Mouse (Mus musculus): ENCODE results near the gene Lmod3. TPM values are rescaled to one million over a fixed set of nuclear protein-coding genes. Genes with fewer than 3 reads are reported as not detected.
A peak's percentile ranks its signal among the peaks of the same experiment; 100 is the strongest.

Gene Lmod3
- polyA plus RNA-seq, 1 experiment from 2014 or later: 0.96 TPM

- Histone ChIP-seq H3K27ac (replicated peaks; ENCODE audit: low read depth, low read length) (no peak overlapping the region), H3K4me2 (ENCODE audit: low read depth, severe bottlenecking) (no peak overlapping the region), H3K9me3 (ENCODE audit: control insufficient read depth, low read length) (no peaks in the 10 kb centered on the region), H3K4me1 (ENCODE audit: control insufficient read depth, insufficient read depth, low read length) (0 out of 2 replicates have a peak, but pooled peaks cover 2% of the 10 kb centered on the region), H3K27me3 (ENCODE audit: control insufficient read depth, insufficient read depth, low read length) (no peaks in the 10 kb centered on the region), H3K9ac (ENCODE audit: low read length) (no peak overlapping the region), H3K4me3 (ENCODE audit: low read depth, low read length) (no peak overlapping the region), H3K36me3 (ENCODE audit: control insufficient read depth, insufficient read depth, low read length) (no peaks in the 10 kb centered on the region; the same call in 1 of the 2 replicates)
- ATAC-seq (ENCODE audit: insufficient number of reproducible peaks, low FRiP score, low TSS enrichment, low read depth): no peak
- 96% methylated on average over 1 of the region's 1 CpGs for WGBS
- DNase-seq (ENCODE audit: low spot score): no peak
Measured at GRCm38 (mm10) chr6:97283676-97284075, 31.1 kb upstream of the Lmod3 start.

- 0 out of 2 replicates have a peak, but pooled peaks cover 9% of the 10 kb centered on the region for H3K4me1 ChIP-seq (ENCODE audit: control insufficient read depth, insufficient read depth, low read length)
- ATAC-seq (ENCODE audit: insufficient number of reproducible peaks, low FRiP score, low TSS enrichment, low read depth): no peak
- H3K9me3 ChIP-seq (ENCODE audit: control insufficient read depth, low read length): no peaks in the 10 kb centered on the region
- H3K4me2 ChIP-seq (ENCODE audit: low read depth, severe bottlenecking): no peak overlapping the region
- H3K9ac ChIP-seq (ENCODE audit: low read length): no peak overlapping the region
- 46% methylated on average over 6 of the region's 6 CpGs for WGBS
- no peak overlapping the region for H3K4me3 ChIP-seq (ENCODE audit: low read depth, low read length)
- H3K36me3 ChIP-seq (ENCODE audit: control insufficient read depth, insufficient read depth, low read length): no peaks in the 10 kb centered on the region
- no peak overlapping the region for H3K27ac ChIP-seq (replicated peaks; ENCODE audit: low read depth, low read length)
- H3K27me3 ChIP-seq (ENCODE audit: control insufficient read depth, insufficient read depth, low read length): no peaks in the 10 kb centered on the region
- DNase-seq (ENCODE audit: low spot score): no peak
Measured at GRCm38 (mm10) chr6:97278878-97279277, 26.3 kb upstream of the Lmod3 start.

GRCm38 (mm10) chr6:97278014-97278787, 25.6 kb upstream of the Lmod3 start:
- peak overlapping the region; percentile 24 for H3K9ac ChIP-seq (ENCODE audit: low read length)
- no peak overlapping the region for H3K27ac ChIP-seq (replicated peaks; ENCODE audit: low read depth, low read length)
- no peaks in the 10 kb centered on the region for H3K36me3 ChIP-seq (ENCODE audit: control insufficient read depth, insufficient read depth, low read length)
- H3K4me3 ChIP-seq (ENCODE audit: low read depth, low read length): 0 out of 2 replicates have a peak overlapping the region, but pooled peaks have one; percentile 7
- ATAC-seq (ENCODE audit: insufficient number of reproducible peaks, low FRiP score, low TSS enrichment, low read depth) (peak; percentile 65; the same call in 1 of the 2 replicates), DNase-seq (ENCODE audit: low spot score) (peak; percentile 88)
- peak overlapping the region; percentile 46 for H3K4me2 ChIP-seq (ENCODE audit: low read depth, severe bottlenecking)
- 2% methylated on average over 19 of the region's 19 CpGs for WGBS
- no peaks in the 10 kb centered on the region for H3K27me3 ChIP-seq (ENCODE audit: control insufficient read depth, insufficient read depth, low read length)
- no peaks in the 10 kb centered on the region for H3K9me3 ChIP-seq (ENCODE audit: control insufficient read depth, low read length)
- 0 out of 2 replicates have a peak, but pooled peaks cover 9% of the 10 kb centered on the region for H3K4me1 ChIP-seq (ENCODE audit: control insufficient read depth, insufficient read depth, low read length)

- Histone ChIP-seq H3K4me1 (ENCODE audit: control insufficient read depth, insufficient read depth, low read length) (0 out of 2 replicates have a peak, but pooled peaks cover 9% of the 10 kb centered on the region), H3K27ac (replicated peaks; ENCODE audit: low read depth, low read length) (no peak overlapping the region), H3K9ac (ENCODE audit: low read length) (no peak overlapping the region), H3K27me3 (ENCODE audit: control insufficient read depth, insufficient read depth, low read length) (no peaks in the 10 kb centered on the region), H3K36me3 (ENCODE audit: control insufficient read depth, insufficient read depth, low read length) (no peaks in the 10 kb centered on the region), H3K4me2 (ENCODE audit: low read depth, severe bottlenecking) (no peak overlapping the region), H3K4me3 (ENCODE audit: low read depth, low read length) (no peak overlapping the region), H3K9me3 (ENCODE audit: control insufficient read depth, low read length) (no peaks in the 10 kb centered on the region)
- DNase-seq (ENCODE audit: low spot score): no peak
- no peak for ATAC-seq (ENCODE audit: insufficient number of reproducible peaks, low FRiP score, low TSS enrichment, low read depth)
- WGBS: 66% methylated on average over 5 of the region's 5 CpGs
Measured at GRCm38 (mm10) chr6:97276890-97277497, 24.4 kb upstream of the Lmod3 start.

- ATAC-seq (ENCODE audit: insufficient number of reproducible peaks, low FRiP score, low TSS enrichment, low read depth) (0 out of 2 replicates have a peak, but pooled peaks have one; percentile 14), DNase-seq (ENCODE audit: low spot score) (peak; percentile 30)
- H3K9ac ChIP-seq (ENCODE audit: low read length): no peak overlapping the region
- H3K36me3 ChIP-seq (ENCODE audit: control insufficient read depth, insufficient read depth, low read length): no peaks in the 10 kb centered on the region
- H3K9me3 ChIP-seq (ENCODE audit: control insufficient read depth, low read length): no peaks in the 10 kb centered on the region
- no peaks in the 10 kb centered on the region for H3K27me3 ChIP-seq (ENCODE audit: control insufficient read depth, insufficient read depth, low read length)
- H3K4me2 ChIP-seq (ENCODE audit: low read depth, severe bottlenecking): no peak overlapping the region
- 30% methylated on average over 4 of the region's 4 CpGs for WGBS
- H3K4me1 ChIP-seq (ENCODE audit: control insufficient read depth, insufficient read depth, low read length): 0 out of 2 replicates have a peak, but pooled peaks cover 9% of the 10 kb centered on the region
- H3K4me3 ChIP-seq (ENCODE audit: low read depth, low read length): no peak overlapping the region
- H3K27ac ChIP-seq (replicated peaks; ENCODE audit: low read depth, low read length): no peak overlapping the region
Measured at GRCm38 (mm10) chr6:97276366-97276765, 23.8 kb upstream of the Lmod3 start.

GRCm38 (mm10) chr6:97275760-97276159, 23.2 kb upstream of the Lmod3 start:
- Histone ChIP-seq H3K4me2 (ENCODE audit: low read depth, severe bottlenecking) (no peak overlapping the region), H3K4me3 (ENCODE audit: low read depth, low read length) (no peak overlapping the region), H3K27ac (replicated peaks; ENCODE audit: low read depth, low read length) (no peak overlapping the region), H3K9ac (ENCODE audit: low read length) (no peak overlapping the region), H3K36me3 (ENCODE audit: control insufficient read depth, insufficient read depth, low read length) (no peaks in the 10 kb centered on the region), H3K27me3 (ENCODE audit: control insufficient read depth, insufficient read depth, low read length) (no peaks in the 10 kb centered on the region), H3K4me1 (ENCODE audit: control insufficient read depth, insufficient read depth, low read length) (0 out of 2 replicates have a peak, but pooled peaks cover 9% of the 10 kb centered on the region), H3K9me3 (ENCODE audit: control insufficient read depth, low read length) (no peaks in the 10 kb centered on the region)
- WGBS: 48% methylated on average over 4 of the region's 4 CpGs
- no peak for ATAC-seq (ENCODE audit: insufficient number of reproducible peaks, low FRiP score, low TSS enrichment, low read depth)
- DNase-seq (ENCODE audit: low spot score): no peak

- WGBS: 85% methylated on average over 3 of the region's 3 CpGs
Measured at GRCm38 (mm10) chr6:97273777-97274176, 21.2 kb upstream of the Lmod3 start.

GRCm38 (mm10) chr6:97273058-97273710, 20.6 kb upstream of the Lmod3 start:
- no peak overlapping the region for H3K9ac ChIP-seq (ENCODE audit: low read length)
- no peak overlapping the region for H3K27ac ChIP-seq (replicated peaks; ENCODE audit: low read depth, low read length)
- H3K4me2 ChIP-seq (ENCODE audit: low read depth, severe bottlenecking): no peak overlapping the region
- no peak for ATAC-seq (ENCODE audit: insufficient number of reproducible peaks, low FRiP score, low TSS enrichment, low read depth)
- no peaks in the 10 kb centered on the region for H3K9me3 ChIP-seq (ENCODE audit: control insufficient read depth, low read length)
- WGBS: 85% methylated on average over 16 of the region's 16 CpGs
- H3K4me3 ChIP-seq (ENCODE audit: low read depth, low read length): no peak overlapping the region
- DNase-seq (ENCODE audit: low spot score): no peak
- H3K36me3 ChIP-seq (ENCODE audit: control insufficient read depth, insufficient read depth, low read length): no peaks in the 10 kb centered on the region
- H3K4me1 ChIP-seq (ENCODE audit: control insufficient read depth, insufficient read depth, low read length): 0 out of 2 replicates have a peak, but pooled peaks cover 4% of the 10 kb centered on the region
- H3K27me3 ChIP-seq (ENCODE audit: control insufficient read depth, insufficient read depth, low read length): no peaks in the 10 kb centered on the region

More at GRCm38 (mm10) chr6:97273777-97274176, 21.2 kb upstream of the Lmod3 start:
- H3K9me3 ChIP-seq (ENCODE audit: control insufficient read depth, low read length): no peaks in the 10 kb centered on the region
- no peaks in the 10 kb centered on the region for H3K36me3 ChIP-seq (ENCODE audit: control insufficient read depth, insufficient read depth, low read length)
- no peak overlapping the region for H3K4me2 ChIP-seq (ENCODE audit: low read depth, severe bottlenecking)
- H3K9ac ChIP-seq (ENCODE audit: low read length): no peak overlapping the region
- H3K4me1 ChIP-seq (ENCODE audit: control insufficient read depth, insufficient read depth, low read length): 0 out of 2 replicates have a peak, but pooled peaks cover 7% of the 10 kb centered on the region
- no peak overlapping the region for H3K4me3 ChIP-seq (ENCODE audit: low read depth, low read length)
- ATAC-seq (ENCODE audit: insufficient number of reproducible peaks, low FRiP score, low TSS enrichment, low read depth): no peak
- no peaks in the 10 kb centered on the region for H3K27me3 ChIP-seq (ENCODE audit: control insufficient read depth, insufficient read depth, low read length)
- no peak for DNase-seq (ENCODE audit: low spot score)
- H3K27ac ChIP-seq (replicated peaks; ENCODE audit: low read depth, low read length): no peak overlapping the region

Data from limb, embryonic 11.5 days (tissue).